Mouse (Mus musculus) hindbrain, embryonic 14.5 days (tissue): ENCODE data around the gene Gm12216. TPM values are rescaled to one million over a fixed set of nuclear protein-coding genes. Genes with fewer than 3 reads are reported as not detected.

ENCODE experiments used
- ATAC-seq: fragments of 200-750 bp; cut with Nextera tagmentation; 2 replicates; pipeline ENCODE4 v1.8.0; 2017; ENCODE audit warnings: moderate number of reproducible peaks, mild to moderate bottlenecking, moderate TSS enrichment, moderate library complexity; ENCODE audit not compliant: low FRiP score
- DNase-seq: peaks from one replicate; pipeline ENCODE4 v3.0.0-alpha.2; 2015; ENCODE audit warnings: low spot score
- H3K27ac ChIP-seq: fragments of 300-500 bp; sonication (generic); 2 replicates; pipeline ENCODE4 v1.5.1; 2014; ENCODE audit warnings: mild to moderate bottlenecking, moderate library complexity
- H3K27me3 ChIP-seq: fragments of 300-500 bp; sonication (generic); 2 replicates; pipeline ENCODE4 v1.6.1; 2014; ENCODE audit warnings: mild to moderate bottlenecking, low read length, mixed read lengths; ENCODE audit not compliant: control insufficient read depth, insufficient read depth
- H3K36me3 ChIP-seq: fragments of 300-500 bp; sonication (generic); replicated peaks from 2 replicates; pipeline ENCODE4 v1.6.1; 2014; ENCODE audit not compliant: control insufficient read depth, insufficient read depth
- H3K4me1 ChIP-seq: fragments of 300-500 bp; sonication (generic); replicated peaks from 2 replicates; pipeline ENCODE4 v1.6.1; 2014; ENCODE audit warnings: antibody characterized with exemption, low read length, mixed read lengths; ENCODE audit not compliant: control insufficient read depth, insufficient read depth
- H3K4me2 ChIP-seq: fragments of 300-500 bp; sonication (generic); replicated peaks from 2 replicates; pipeline ENCODE4 v1.6.1; 2014; ENCODE audit warnings: mild to moderate bottlenecking, moderate library complexity
- H3K4me3 ChIP-seq: fragments of 300-500 bp; sonication (generic); replicated peaks from 2 replicates; pipeline ENCODE4 v1.5.1; 2014; ENCODE audit warnings: mild to moderate bottlenecking, low read length
- H3K9ac ChIP-seq: fragments of 300-500 bp; sonication (generic); 2 replicates; pipeline ENCODE4 v1.6.1; 2014
- H3K9me3 ChIP-seq: fragments of 300-500 bp; sonication (generic); 2 replicates; pipeline ENCODE4 v1.6.1; 2016; ENCODE audit warnings: low read length; ENCODE audit not compliant: control insufficient read depth
- WGBS: fragments of 180-500 bp; shearing (Covaris S2); extraction: QIAGEN DNeasy Blood & Tissue Kit; methylation state at CpG from one replicate; pipeline ENCODE4 v1.1.7; 2014; 5-methylcytosine and 5-hydroxymethylcytosine counted together
- polyA plus RNA-seq: library from polyadenylated mRNA; unstranded; fragments of >200 nt; fragmentation: Nextera tagmentation; extraction: Ambion mirVana; gene quantifications from 2 replicates; pipeline ENCODE4 v1.2.1, GENCODE M21; 2014

The Gm12216 gene
- polyA plus RNA-seq, 1 experiment from 2014 or later: not detected

- 86% methylated on average over 6 of the region's 6 CpGs for WGBS
- Histone ChIP-seq H3K4me1 (no peaks in the 10 kb centered on the region), H3K27ac (no peak overlapping the region), H3K9me3 (no peaks in the 10 kb centered on the region), H3K4me3 (no peak overlapping the region), H3K36me3 (no peaks in the 10 kb centered on the region), H3K27me3 (no peaks in the 10 kb centered on the region), H3K4me2 (no peak overlapping the region), H3K9ac (no peak overlapping the region)
- DNase-seq: no peak
- ATAC-seq: no peak
Observed at GRCm38 (mm10) chr11:53803494-53803893, 55.6 kb downstream of the Gm12216 start.

- DNase-seq: no peak
- Histone ChIP-seq H3K9me3 (no peaks in the 10 kb centered on the region), H3K9ac (no peak overlapping the region), H3K4me1 (no peaks in the 10 kb centered on the region), H3K27me3 (no peaks in the 10 kb centered on the region), H3K4me2 (no peak overlapping the region), H3K4me3 (no peak overlapping the region), H3K36me3 (no peaks in the 10 kb centered on the region), H3K27ac (no peak overlapping the region)
- WGBS: 90% methylated on average over 12 of the region's 12 CpGs
- no peak for ATAC-seq
Observed at GRCm38 (mm10) chr11:53803093-53803492, 56.0 kb downstream of the Gm12216 start.

- Histone ChIP-seq H3K4me3 (no peak overlapping the region), H3K9ac (no peak overlapping the region), H3K27ac (no peak overlapping the region), H3K4me1 (no peaks in the 10 kb centered on the region; the same call in 1 of the 2 replicates), H3K4me2 (no peak overlapping the region), H3K36me3 (no peaks in the 10 kb centered on the region), H3K9me3 (no peaks in the 10 kb centered on the region), H3K27me3 (no peaks in the 10 kb centered on the region)
- DNase-seq (no peak), ATAC-seq (no peak)
- 88% methylated on average over 5 of the region's 5 CpGs for WGBS
Observed at GRCm38 (mm10) chr11:53800975-53801374, 58.1 kb downstream of the Gm12216 start.

- DNase-seq: no peak
- no peak overlapping the region for H3K9ac ChIP-seq
- WGBS: 53% methylated on average over 4 of the region's 4 CpGs
- no peak overlapping the region for H3K4me2 ChIP-seq
- H3K36me3 ChIP-seq: no peaks in the 10 kb centered on the region
- H3K27me3 ChIP-seq: no peaks in the 10 kb centered on the region
- no peak overlapping the region for H3K4me3 ChIP-seq
- H3K27ac ChIP-seq: no peak overlapping the region
- H3K4me1 ChIP-seq: no peaks in the 10 kb centered on the region; the same call in 1 of the 2 replicates
- no peak for ATAC-seq
- no peaks in the 10 kb centered on the region for H3K9me3 ChIP-seq
Observed at GRCm38 (mm10) chr11:53800036-53800435, 59.0 kb downstream of the Gm12216 start.

GRCm38 (mm10) chr11:53798041-53798711, 60.9 kb downstream of the Gm12216 start:
- no peak overlapping the region for H3K9ac ChIP-seq
- H3K4me3 ChIP-seq: no peak overlapping the region
- WGBS: 94% methylated on average over 10 of the region's 10 CpGs
- DNase-seq: no peak
- H3K4me1 ChIP-seq: no peaks in the 10 kb centered on the region; the same call in 1 of the 2 replicates
- H3K9me3 ChIP-seq: no peaks in the 10 kb centered on the region
- no peak overlapping the region for H3K4me2 ChIP-seq
- H3K36me3 ChIP-seq: no peaks in the 10 kb centered on the region
- H3K27ac ChIP-seq: no peak overlapping the region
- H3K27me3 ChIP-seq: no peaks in the 10 kb centered on the region
- no peak for ATAC-seq

- no peak for DNase-seq
- H3K9me3 ChIP-seq: no peaks in the 10 kb centered on the region
Observed at GRCm38 (mm10) chr11:53797386-53797920, 61.6 kb downstream of the Gm12216 start.

GRCm38 (mm10) chr11:53796409-53797151, 62.5 kb downstream of the Gm12216 start:
- no peaks in the 10 kb centered on the region for H3K36me3 ChIP-seq
- no peak overlapping the region for H3K4me2 ChIP-seq
- no peak for DNase-seq
- no peaks in the 10 kb centered on the region for H3K9me3 ChIP-seq
- no peak overlapping the region for H3K4me3 ChIP-seq
- no peaks in the 10 kb centered on the region for H3K27me3 ChIP-seq
- no peaks in the 10 kb centered on the region; the same call in 1 of the 2 replicates for H3K4me1 ChIP-seq
- WGBS: 61% methylated on average over 12 of the region's 12 CpGs
- no peak for ATAC-seq
- no peak overlapping the region for H3K27ac ChIP-seq
- no peak overlapping the region for H3K9ac ChIP-seq

More at GRCm38 (mm10) chr11:53797386-53797920, 61.6 kb downstream of the Gm12216 start:
- H3K36me3 ChIP-seq: no peaks in the 10 kb centered on the region
- no peaks in the 10 kb centered on the region for H3K27me3 ChIP-seq
- no peak overlapping the region for H3K27ac ChIP-seq
- H3K4me2 ChIP-seq: no peak overlapping the region
- WGBS: 55% methylated on average over 6 of the region's 6 CpGs
- H3K9ac ChIP-seq: no peak overlapping the region
- no peak for ATAC-seq
- no peaks in the 10 kb centered on the region; the same call in 1 of the 2 replicates for H3K4me1 ChIP-seq
- no peak overlapping the region for H3K4me3 ChIP-seq

GRCm38 (mm10) chr11:53795813-53796212, 63.2 kb downstream of the Gm12216 start:
- Histone ChIP-seq H3K9ac (no peak overlapping the region), H3K4me1 (no peaks in the 10 kb centered on the region; the same call in 1 of the 2 replicates), H3K4me3 (no peak overlapping the region), H3K9me3 (no peaks in the 10 kb centered on the region), H3K27me3 (no peaks in the 10 kb centered on the region), H3K4me2 (no peak overlapping the region), H3K36me3 (no peaks in the 10 kb centered on the region), H3K27ac (0 out of 2 replicates have a peak overlapping the region, but pooled peaks have one; percentile 34)
- WGBS: 72% methylated on average over 8 of the region's 8 CpGs
- ATAC-seq: no peak
- DNase-seq: no peak
